Mouse (Mus musculus) liver, embryonic 14.5 days (tissue): ENCODE data around the gene Zfp609. TPM values are rescaled to one million over a fixed set of nuclear protein-coding genes. Genes with fewer than 3 reads are reported as not detected.

Experiments
- ATAC-seq: fragments of 200-750 bp; cut with Nextera tagmentation; 2 replicates; pipeline ENCODE4 v1.8.0; 2017; ENCODE audit warnings: moderate number of reproducible peaks, mild to moderate bottlenecking, moderate library complexity; ENCODE audit not compliant: insufficient read depth
- DNase-seq, 3 experiments: peaks; one replicate each; pipeline ENCODE4 v3.0.0-alpha.2; 2012 to 2013; ENCODE audit warnings: low read depth in 3 of 3, low spot score in 3 of 3
- H3K27ac ChIP-seq: fragments of 300-500 bp; sonication (generic); 2 replicates; pipeline ENCODE4 v1.5.1; 2014; ENCODE audit warnings: moderate library complexity, mild to moderate bottlenecking, control low read depth, inconsistent platforms
- H3K27me3 ChIP-seq: fragments of 300-500 bp; sonication (generic); 2 replicates; pipeline ENCODE4 v1.6.1; 2014; ENCODE audit warnings: mild to moderate bottlenecking, low read length, moderate library complexity; ENCODE audit not compliant: control insufficient read depth, insufficient read depth
- H3K36me3 ChIP-seq: fragments of 300-500 bp; sonication (generic); replicated peaks from 2 replicates; pipeline ENCODE4 v1.6.1; 2014; ENCODE audit warnings: low read depth; ENCODE audit not compliant: control insufficient read depth, insufficient read depth
- H3K4me1 ChIP-seq, 2 experiments: fragments of 200-500 bp in 1 of 2; fragments of 300-500 bp in 1 of 2; sonication (generic) in 1 of 2; replicated peaks; 2 replicates each; pipeline ENCODE4 v1.6.1; 2012 to 2014; ENCODE audit warnings: antibody characterized with exemption in 1 of 2, inconsistent platforms in 1 of 2, low read length in 1 of 2; ENCODE audit not compliant: control insufficient read depth in 2 of 2, insufficient read depth in 2 of 2
- H3K4me2 ChIP-seq: fragments of 300-500 bp; sonication (generic); 2 replicates; pipeline ENCODE4 v1.6.1; 2014; ENCODE audit warnings: low read depth, mild to moderate bottlenecking, control low read depth, moderate library complexity
- H3K4me3 ChIP-seq, 2 experiments: fragments of 200-500 bp in 1 of 2; fragments of 300-500 bp in 1 of 2; sonication (generic) in 1 of 2; 2 replicates each; pipeline ENCODE4 v1.5.1; 2012 to 2014; ENCODE audit warnings: low read depth in 2 of 2, low read length in 2 of 2, mild to moderate bottlenecking in 2 of 2, control low read depth in 1 of 2, inconsistent platforms in 1 of 2, moderate library complexity in 1 of 2; ENCODE audit not compliant: insufficient read depth in 1 of 2
- H3K9ac ChIP-seq: fragments of 300-500 bp; sonication (generic); replicated peaks from 2 replicates; pipeline ENCODE4 v1.6.1; 2014; ENCODE audit warnings: mild to moderate bottlenecking, control low read depth, moderate library complexity
- H3K9me3 ChIP-seq: fragments of 300-500 bp; sonication (generic); 2 replicates; pipeline ENCODE4 v1.6.1; 2016; ENCODE audit warnings: low read length, mixed read lengths; ENCODE audit not compliant: control insufficient read depth
- CTCF ChIP-seq: IDR thresholded peaks from 2 replicates; pipeline ENCODE4 v1.5.1; 2016; ENCODE audit warnings: antibody characterized with exemption, low read depth, control low read depth
- EP300 ChIP-seq: IDR thresholded peaks from 2 replicates; pipeline ENCODE4 v1.6.1; 2016; ENCODE audit warnings: antibody characterized with exemption, low read depth
- WGBS: fragments of 180-500 bp; shearing (Covaris S2); extraction: QIAGEN DNeasy Blood & Tissue Kit; methylation state at CpG from one replicate; pipeline ENCODE4 v1.1.7; 2014; ENCODE audit not compliant: insufficient replicate concordance; 5-methylcytosine and 5-hydroxymethylcytosine counted together
- polyA plus RNA-seq, 2 experiments: library from polyadenylated mRNA; depleted of rRNA in 1 of 2; stranded (reverse) in 1 of 2; unstranded in 1 of 2; fragments of >200 nt; fragmentation: Nextera tagmentation in 1 of 2; extraction: Ambion mirVana in 1 of 2; gene quantifications; 2 replicates each; pipeline versions ENCODE4 v1.2.1 to v1.2.3; 2012 to 2014

The Zfp609 gene
- polyA plus RNA-seq, 2 experiments = 1.1 to 2.7 TPM

GRCm38 (mm10) chr9:65734931-65735330 lies 92.4 kb downstream of the Zfp609 start:
- TF ChIP-seq CTCF (no peak), EP300 (no peak)

GRCm38 (mm10) chr9:65728588-65728987 lies 98.8 kb downstream of the Zfp609 start:
- no peak overlapping the region for H3K9ac ChIP-seq
- TF ChIP-seq EP300 (no peak), CTCF (no peak)
- 89% methylated on average over 6 of the region's 6 CpGs for WGBS
- H3K27ac ChIP-seq = no peak overlapping the region
- H3K36me3 ChIP-seq = no peaks in the 10 kb centered on the region
- peaks cover 0 to 5% of the 10 kb centered on the region in 2 experiments; a peak in 1 of 4 replicates for H3K4me1 ChIP-seq
- DNase-seq = no peak
- H3K9me3 ChIP-seq = no peaks in the 10 kb centered on the region
- no peak for ATAC-seq
- no peaks in the 10 kb centered on the region for H3K27me3 ChIP-seq
- no peak overlapping the region for H3K4me2 ChIP-seq
- no peak overlapping the region for H3K4me3 ChIP-seq

More at GRCm38 (mm10) chr9:65734931-65735330, 92.4 kb downstream of the Zfp609 start:
- Histone ChIP-seq H3K27ac (no peak overlapping the region), H3K4me3 (no peak overlapping the region), H3K9me3 (no peaks in the 10 kb centered on the region), H3K9ac (no peak overlapping the region), H3K4me2 (no peak overlapping the region), H3K4me1 (peaks cover 0 to 4% of the 10 kb centered on the region in 2 experiments; a peak in 2 of 4 replicates), H3K36me3 (no peaks in the 10 kb centered on the region), H3K27me3 (no peaks in the 10 kb centered on the region)
- DNase-seq (no peak), ATAC-seq (no peak)
- WGBS = 72% methylated on average over 3 of the region's 3 CpGs

DNA sequence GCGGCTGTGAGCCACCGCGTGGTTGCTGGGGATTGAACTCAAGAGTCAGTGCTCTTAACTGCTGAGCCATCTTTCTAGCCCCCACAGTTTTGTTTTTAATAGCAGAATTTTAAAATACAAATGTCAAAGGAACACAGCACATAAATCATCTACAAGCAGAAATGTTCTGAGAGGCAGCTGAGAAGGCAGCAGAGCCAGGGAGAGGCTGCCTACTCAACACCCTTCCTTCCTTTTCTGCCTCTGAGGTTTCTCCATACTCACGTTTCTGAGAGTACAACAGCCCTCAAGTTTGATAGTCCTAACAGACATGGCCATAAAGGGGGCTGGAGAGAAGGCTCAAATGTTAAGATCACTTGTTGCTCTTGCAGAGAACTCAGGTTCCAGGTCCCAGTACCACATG lies 99.9 kb downstream of the Zfp609 start:
- Histone ChIP-seq H3K9ac (no peak overlapping the region), H3K4me2 (no peak overlapping the region), H3K4me3 (no peak overlapping the region), H3K4me1 (peaks cover 0 to 5% of the 10 kb centered on the region in 2 experiments; a peak in 1 of 4 replicates), H3K9me3 (no peaks in the 10 kb centered on the region), H3K27me3 (no peaks in the 10 kb centered on the region), H3K27ac (no peak overlapping the region), H3K36me3 (no peaks in the 10 kb centered on the region)
- no peak for DNase-seq
- no peak for ATAC-seq
- WGBS = 74% methylated on average over 4 of the region's 4 CpGs
- TF ChIP-seq EP300 (no peak), CTCF (no peak)

GRCm38 (mm10) chr9:65726431-65726830 lies 100.9 kb downstream of the Zfp609 start:
- H3K4me2 ChIP-seq = no peak overlapping the region
- DNase-seq (no peak), ATAC-seq (no peak)
- H3K9me3 ChIP-seq = no peaks in the 10 kb centered on the region
- no peak overlapping the region for H3K4me3 ChIP-seq
- no peak overlapping the region for H3K9ac ChIP-seq
- peaks cover 0 to 5% of the 10 kb centered on the region in 2 experiments; a peak in 1 of 4 replicates for H3K4me1 ChIP-seq
- H3K36me3 ChIP-seq = no peaks in the 10 kb centered on the region
- 69% methylated on average over 3 of the region's 3 CpGs for WGBS
- H3K27me3 ChIP-seq = no peaks in the 10 kb centered on the region
- TF ChIP-seq CTCF (no peak), EP300 (no peak)
- H3K27ac ChIP-seq = no peak overlapping the region

DNA sequence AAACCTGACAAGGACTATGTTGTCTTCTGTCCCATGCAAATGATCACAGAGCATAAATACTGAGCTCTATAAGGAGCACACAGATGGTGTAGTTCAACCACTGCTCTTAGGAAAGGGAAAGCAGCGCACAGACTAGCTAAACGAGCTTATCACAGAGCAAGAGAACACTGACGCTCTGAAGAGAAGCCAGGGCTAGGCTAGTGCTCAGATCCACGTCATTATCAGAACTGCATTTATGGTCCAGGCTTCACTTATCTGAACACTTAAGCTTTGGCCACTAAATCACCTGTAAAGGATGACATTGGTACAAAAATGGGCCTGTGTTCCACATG lies 102.1 kb downstream of the Zfp609 start:
- Histone ChIP-seq H3K4me3 (no peak overlapping the region), H3K36me3 (no peaks in the 10 kb centered on the region), H3K27me3 (no peaks in the 10 kb centered on the region), H3K4me2 (no peak overlapping the region), H3K9ac (no peak overlapping the region), H3K27ac (no peak overlapping the region), H3K4me1 (peaks cover 0 to 5% of the 10 kb centered on the region in 2 experiments; a peak in 1 of 4 replicates), H3K9me3 (no peaks in the 10 kb centered on the region)
- no peak for TF ChIP-seq CTCF
- no peak for TF ChIP-seq EP300
- no peak for DNase-seq
- WGBS = 26% methylated on average over 4 of the region's 4 CpGs
- no peak for ATAC-seq
